Mouse (Mus musculus): ENCODE results near the gene Dffa.

GRCm38 (mm10) chr4:149136116-149136850 lies 32.3 kb downstream of the Dffa start:
- TF ChIP-seq POLR2A (IDR thresholded peaks at IDR 0.05; ENCODE audit: borderline replicate concordance, extremely low read depth, insufficient read depth, insufficient read length, poor library complexity, severe bottlenecking) = no peak
- TF ChIP-seq CTCF (IDR thresholded peaks at IDR 0.05; ENCODE audit: borderline replicate concordance, extremely low read depth, insufficient read depth, insufficient read length) = no peak
